Mouse (Mus musculus) limb, embryonic 10.5 days (tissue): Measurements from ENCODE around the gene Ifi27. TPM values are rescaled to one million over a fixed set of nuclear protein-coding genes. Genes with fewer than 3 reads are reported as not detected.
"Not testable (repeated sequence)": the region's sequence is repeated elsewhere in the genome, so short reads cannot be mapped to it uniquely, and the experiment has no call there.

Experiments
- DNase-seq: peaks from one replicate; pipeline ENCODE4 v3.0.0-alpha.2; 2017; ENCODE audit warnings: low spot score
- H3K27ac ChIP-seq: fragments of 300-500 bp; sonication (generic); 2 replicates; pipeline ENCODE4 v1.5.1; 2016; ENCODE audit warnings: mild to moderate bottlenecking
- H3K27me3 ChIP-seq: fragments of 300-500 bp; sonication (generic); 2 replicates; pipeline ENCODE4 v1.6.1; 2016; ENCODE audit warnings: low read depth, mild to moderate bottlenecking; ENCODE audit not compliant: poor library complexity, severe bottlenecking
- H3K36me3 ChIP-seq: fragments of 300-500 bp; sonication (generic); 2 replicates; pipeline ENCODE4 v1.6.1; 2016; ENCODE audit warnings: mild to moderate bottlenecking, moderate library complexity
- H3K4me1 ChIP-seq: fragments of 300-500 bp; sonication (generic); 2 replicates; pipeline ENCODE4 v1.6.1; 2016
- H3K4me3 ChIP-seq: fragments of 300-500 bp; sonication (generic); 2 replicates; pipeline ENCODE4 v1.5.1; 2016; ENCODE audit warnings: mild to moderate bottlenecking, moderate library complexity
- H3K9me3 ChIP-seq: fragments of 300-500 bp; sonication (generic); replicated peaks from 2 replicates; pipeline ENCODE4 v1.6.1; 2016; ENCODE audit warnings: mild to moderate bottlenecking
- WGBS: fragments of 180-500 bp; shearing (Covaris S2); methylation state at CpG from one replicate; pipeline ENCODE4 v1.1.7; 2016; 5-methylcytosine and 5-hydroxymethylcytosine counted together
- polyA plus RNA-seq: library from polyadenylated mRNA; unstranded; fragments of >200 nt; fragmentation: Nextera tagmentation; extraction: Ambion mirVana; gene quantifications from 2 replicates; pipeline ENCODE4 v1.2.1, GENCODE M21; 2016

Ifi27 gene
- polyA plus RNA-seq, 1 experiment from 2014 or later: 0.68 TPM

DNA sequence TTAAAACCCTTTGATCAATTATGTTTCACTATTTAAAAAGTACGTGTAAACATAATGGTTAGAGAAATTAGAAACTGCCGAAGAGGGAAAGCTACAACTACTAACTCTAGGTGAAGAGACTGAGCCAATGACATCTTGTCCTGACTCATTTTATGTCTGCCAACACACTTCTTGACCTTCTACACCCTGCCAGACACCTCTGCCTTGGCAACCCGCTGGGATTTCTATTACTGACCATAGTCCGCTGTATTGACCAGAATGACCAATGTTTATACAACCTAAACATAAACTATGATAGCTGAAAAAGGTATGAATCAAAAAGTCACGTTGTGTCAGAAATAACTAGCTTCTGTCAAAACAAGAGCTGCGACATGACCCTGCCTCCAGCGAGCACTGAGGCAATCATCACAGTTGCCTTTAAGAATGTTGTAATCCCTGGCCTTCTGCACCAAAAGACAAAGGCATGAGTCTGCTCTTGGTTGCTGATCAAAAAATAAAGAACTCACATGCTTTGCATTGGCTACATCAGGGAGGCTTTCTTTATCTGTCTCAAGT lies 43.5 kb downstream of the Ifi27 start:
- no peak overlapping the region for H3K4me3 ChIP-seq
- 81% methylated on average over 7 of the region's 7 CpGs for WGBS

DNA sequence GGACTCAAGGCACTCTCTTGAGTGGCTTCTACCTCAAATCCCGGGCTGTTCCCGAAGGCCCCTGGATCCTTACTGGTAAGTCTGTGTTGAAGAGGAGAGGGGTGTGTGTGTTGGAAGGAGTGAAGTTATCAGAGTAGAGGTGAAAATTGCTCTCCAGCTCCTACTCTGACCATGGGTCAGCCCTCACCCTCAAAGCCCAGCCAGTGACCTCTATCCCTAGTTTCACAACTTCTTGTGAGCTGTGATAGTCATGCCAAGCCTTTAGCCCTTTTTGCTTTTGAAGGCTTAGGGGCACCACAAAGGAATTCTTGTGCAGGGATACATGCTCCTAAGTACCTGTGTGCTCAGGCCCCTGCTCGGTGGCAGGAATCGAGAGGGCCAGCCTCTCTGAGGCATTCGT lies 47.7 kb downstream of the Ifi27 start:
- no peak for DNase-seq
- no peak overlapping the region for H3K27ac ChIP-seq
- no peaks in the 10 kb centered on the region for H3K9me3 ChIP-seq
- H3K4me1 ChIP-seq: no peaks in the 10 kb centered on the region
- no peaks in the 10 kb centered on the region for H3K27me3 ChIP-seq
- no peak overlapping the region for H3K4me3 ChIP-seq
- H3K36me3 ChIP-seq: no peaks in the 10 kb centered on the region
- WGBS: 78% methylated on average over 5 of the region's 5 CpGs

More for the DNA sequence above, 43.5 kb downstream of the Ifi27 start:
- Histone ChIP-seq H3K36me3 (no peaks in the 10 kb centered on the region), H3K9me3 (no peaks in the 10 kb centered on the region), H3K27ac (no peak overlapping the region), H3K4me1 (no peaks in the 10 kb centered on the region), H3K27me3 (no peaks in the 10 kb centered on the region)
- DNase-seq: no peak

DNA sequence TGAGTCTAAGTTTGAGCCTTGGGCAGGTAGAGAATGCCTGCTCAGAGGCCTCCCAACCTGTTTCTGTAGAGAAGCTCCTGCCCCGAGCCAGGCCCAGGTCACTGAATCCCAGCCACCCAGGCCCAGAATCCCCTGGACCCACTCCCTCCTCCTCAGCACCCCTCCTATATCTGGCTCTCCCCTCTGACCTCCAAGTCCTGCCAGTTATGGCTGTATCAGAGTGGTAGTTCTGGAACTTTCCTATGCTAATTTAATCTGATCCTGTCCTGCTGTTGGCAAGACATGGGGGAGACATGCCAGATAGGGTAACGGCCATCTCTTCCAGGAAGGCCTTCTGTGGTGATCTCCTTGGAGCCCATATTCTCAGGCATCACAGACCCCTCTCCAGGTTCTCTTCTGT lies 48.8 kb downstream of the Ifi27 start:
- Histone ChIP-seq H3K27ac (no peak overlapping the region), H3K4me1 (no peaks in the 10 kb centered on the region), H3K27me3 (no peaks in the 10 kb centered on the region), H3K36me3 (no peaks in the 10 kb centered on the region), H3K4me3 (no peak overlapping the region), H3K9me3 (no peaks in the 10 kb centered on the region)
- no peak for DNase-seq
- 87% methylated on average over 2 of the region's 2 CpGs for WGBS

DNA sequence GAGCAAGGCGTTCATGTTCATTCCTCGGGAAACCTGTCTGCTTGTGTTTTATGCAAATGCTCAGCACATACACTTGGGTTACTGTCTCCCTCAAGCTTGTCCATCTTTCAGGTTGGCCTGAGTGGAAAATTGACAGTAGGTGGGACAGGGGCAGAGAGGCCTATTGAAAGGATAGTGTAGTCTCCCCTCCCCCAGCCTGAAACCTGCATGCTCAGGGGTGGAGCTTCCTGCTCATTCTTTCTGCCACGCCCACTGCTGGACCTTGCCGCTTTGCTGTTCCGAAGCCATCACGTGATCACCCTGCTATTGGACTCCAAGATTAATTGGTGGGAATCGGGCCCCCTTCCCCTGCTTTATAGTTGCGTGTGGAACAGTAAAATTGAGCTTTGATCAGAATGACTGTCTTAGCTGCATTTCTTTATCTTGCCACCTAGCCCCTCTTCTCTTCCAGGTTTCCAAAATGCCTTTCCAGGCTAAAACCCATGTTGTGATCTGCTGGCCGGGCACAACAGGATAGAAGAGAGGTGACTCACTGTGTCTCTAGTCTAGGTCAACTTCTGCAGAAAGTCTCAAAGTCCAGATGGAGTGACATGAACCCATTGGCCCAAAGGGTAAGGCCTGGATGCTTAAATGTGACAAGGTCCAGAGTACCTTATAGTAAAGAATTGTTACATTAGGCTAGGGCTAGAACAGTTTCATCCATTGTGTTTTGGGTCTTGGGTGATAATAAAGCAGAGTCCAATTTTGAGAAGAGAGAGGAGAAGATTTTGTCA lies 50.4 kb downstream of the Ifi27 start:
- 66% methylated on average over 9 of the region's 9 CpGs for WGBS
- not testable (repeated sequence) for H3K36me3 ChIP-seq, H3K4me1 ChIP-seq, H3K9me3 ChIP-seq, H3K4me3 ChIP-seq, H3K27ac ChIP-seq, H3K27me3 ChIP-seq, DNase-seq

DNA sequence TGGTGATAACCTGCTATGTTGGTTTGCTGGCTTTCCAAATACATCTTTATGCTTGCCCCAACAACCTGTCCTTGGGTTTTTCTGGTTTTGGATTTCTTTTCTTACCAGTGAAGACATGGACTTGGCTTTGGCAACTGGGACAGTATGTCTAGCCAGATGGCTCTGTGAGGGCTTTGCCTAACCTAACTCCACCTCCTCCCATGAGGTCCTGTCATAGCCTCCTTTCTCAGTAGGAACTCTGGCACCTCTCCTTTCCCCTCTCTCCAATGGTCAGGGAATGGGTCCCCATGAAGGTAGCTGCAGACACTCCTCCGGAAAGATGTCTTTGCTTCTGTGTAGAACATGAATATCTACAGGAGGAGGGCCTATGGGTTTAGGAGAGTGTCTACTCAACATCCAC lies 52.7 kb downstream of the Ifi27 start:
- 95% methylated on average over 1 of the region's 1 CpGs for WGBS
- Histone ChIP-seq H3K4me1 (no peaks in the 10 kb centered on the region), H3K27ac (no peak overlapping the region), H3K36me3 (no peaks in the 10 kb centered on the region), H3K9me3 (no peaks in the 10 kb centered on the region), H3K4me3 (no peak overlapping the region), H3K27me3 (no peaks in the 10 kb centered on the region)
- DNase-seq: no peak

DNA sequence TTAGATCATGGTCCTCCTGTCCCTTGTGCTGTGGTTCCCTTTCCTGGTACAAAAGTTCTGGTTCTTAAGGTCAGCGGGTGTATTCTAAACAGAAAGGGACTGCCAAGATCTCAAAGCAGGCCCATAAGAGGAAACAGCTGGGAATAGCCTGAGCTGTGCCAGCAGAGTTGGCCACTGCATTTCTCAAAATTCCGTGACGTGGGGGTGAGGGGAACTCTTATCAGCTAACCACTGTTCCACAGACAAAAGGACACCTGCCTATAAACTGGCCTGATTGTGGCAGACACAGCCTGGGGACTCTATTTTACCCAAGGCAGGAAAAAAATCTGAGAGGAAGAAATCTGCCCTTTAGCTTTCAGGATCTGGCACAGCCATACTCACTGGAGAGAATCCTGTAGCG lies 53.3 kb downstream of the Ifi27 start:
- Histone ChIP-seq H3K36me3 (no peaks in the 10 kb centered on the region), H3K4me3 (no peak overlapping the region), H3K27me3 (no peaks in the 10 kb centered on the region), H3K27ac (no peak overlapping the region), H3K4me1 (no peaks in the 10 kb centered on the region), H3K9me3 (no peaks in the 10 kb centered on the region)
- no peak for DNase-seq
- WGBS: 81% methylated on average over 4 of the region's 4 CpGs

DNA sequence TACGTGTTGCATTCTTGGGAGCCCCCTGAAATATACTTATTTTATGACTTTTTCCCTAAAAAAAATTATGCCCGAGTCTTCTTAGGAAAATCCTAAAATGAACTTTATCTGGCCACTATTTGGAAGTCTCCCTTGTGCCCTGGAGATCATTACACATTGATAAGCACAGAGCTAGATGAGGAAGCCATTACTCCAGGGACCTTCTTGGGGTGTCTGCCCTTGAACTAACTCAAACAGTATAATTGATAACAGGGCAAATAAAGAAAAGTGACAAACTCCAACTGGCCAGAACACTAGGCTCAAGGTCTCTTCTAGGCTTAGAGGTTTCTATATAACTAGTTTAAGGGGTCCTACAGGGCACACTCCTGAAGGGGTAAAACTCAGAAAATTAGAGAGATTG lies 53.7 kb downstream of the Ifi27 start:
- no peak overlapping the region for H3K4me3 ChIP-seq
- no peaks in the 10 kb centered on the region for H3K27me3 ChIP-seq
- WGBS: 73% methylated on average over 2 of the region's 2 CpGs
- no peak overlapping the region for H3K27ac ChIP-seq
- no peaks in the 10 kb centered on the region for H3K36me3 ChIP-seq
- no peaks in the 10 kb centered on the region for H3K9me3 ChIP-seq
- no peaks in the 10 kb centered on the region for H3K4me1 ChIP-seq
- DNase-seq: no peak

Other genes with a start within 250 kb of the Ifi27 start
- gene Prima1, start 192.1 kb upstream of the Ifi27 start, polyA plus RNA-seq: not detected in 2 replicates
- gene Fam181a, start 123.2 kb upstream of the Ifi27 start, polyA plus RNA-seq: not detected in 2 replicates
- 0.29 and 0.61 TPM in 2 replicates for gene Asb2, start 78.2 kb upstream of the Ifi27 start, polyA plus RNA-seq
- 8.3 and 10.0 TPM in 2 replicates for gene Otub2, start 45.5 kb upstream of the Ifi27 start, polyA plus RNA-seq
- 0.25 and 0.76 TPM in 2 replicates for gene 9330161L09Rik, start 26.4 kb upstream of the Ifi27 start, polyA plus RNA-seq
- 92.5 and 101 TPM in 2 replicates for gene Ddx24, start 8.4 kb upstream of the Ifi27 start, polyA plus RNA-seq
- gene Ifi27l2a, start 9.5 kb downstream of the Ifi27 start, polyA plus RNA-seq: 0.59 and 1.1 TPM in 2 replicates
- not detected in 2 replicates for gene Ifi27l2b, start 23.0 kb downstream of the Ifi27 start, polyA plus RNA-seq
- gene Ppp4r4, start 98.1 kb downstream of the Ifi27 start, polyA plus RNA-seq: 1.2 and 1.9 TPM in 2 replicates
- not detected in 2 replicates for gene Serpina10, start 197.2 kb downstream of the Ifi27 start, polyA plus RNA-seq
- 0.09 TPM in 1 of 2 replicates, not detected in the other for gene Serpina6, start 223.0 kb downstream of the Ifi27 start, polyA plus RNA-seq
- not detected in 2 replicates for gene Serpina16, start 241.9 kb downstream of the Ifi27 start, polyA plus RNA-seq